Mouse (Mus musculus): ENCODE measurements around the gene Ifitm7.
"Not testable (repeated sequence)": the region's sequence is repeated elsewhere in the genome, so short reads cannot be mapped to it uniquely, and the experiment has no call there.

The Ifitm7 gene

GRCm38 (mm10) chr16:13977026-13977425, 9.7 kb downstream of the Ifitm7 start:
- not testable (repeated sequence) for DNase-seq (ENCODE audit: low spot score)

- DNase-seq (ENCODE audit: low spot score): not testable (repeated sequence)
Measured at GRCm38 (mm10) chr16:13976358-13976896, 10.3 kb downstream of the Ifitm7 start.

DNA sequence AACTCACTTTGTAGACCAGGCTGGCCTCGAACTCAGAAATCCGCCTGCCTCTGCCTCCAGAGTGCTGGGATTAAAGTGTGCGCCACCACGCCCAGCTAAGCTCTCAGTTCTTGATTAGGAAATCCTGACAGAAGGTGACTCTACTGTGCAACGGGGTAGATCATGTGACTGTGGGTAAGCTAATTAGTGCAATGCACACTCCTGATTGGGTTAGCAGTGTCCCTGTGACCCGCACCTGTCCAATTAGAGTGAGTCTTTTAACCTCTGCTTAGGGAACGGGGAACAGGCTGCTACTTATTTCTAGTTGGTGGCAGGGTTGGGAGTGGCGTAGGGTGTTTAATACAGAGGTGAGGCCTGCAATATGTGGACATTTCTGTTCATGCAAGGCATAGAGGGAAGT, 14.6 kb downstream of the Ifitm7 start:
- DNase-seq (ENCODE audit: low spot score): no peak

DNA sequence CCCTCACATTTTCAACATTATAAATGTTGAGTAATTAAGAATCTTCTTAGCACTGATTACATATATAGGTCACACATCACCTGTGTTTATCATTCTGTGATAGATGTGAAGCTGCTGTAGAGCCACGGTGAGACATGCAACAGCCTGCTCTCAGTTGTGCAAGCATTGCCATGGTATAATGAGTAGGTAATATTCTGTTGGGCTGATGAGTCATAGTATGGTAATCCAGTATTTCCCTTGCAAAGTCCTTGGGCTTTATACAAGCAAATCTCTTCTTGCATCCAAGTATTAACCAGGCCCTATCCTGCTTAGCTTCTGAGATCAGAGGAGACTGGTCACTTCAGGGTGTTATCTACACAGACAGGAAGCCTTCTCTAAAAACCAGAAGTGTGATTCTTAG, 17.6 kb downstream of the Ifitm7 start:
- DNase-seq (ENCODE audit: low spot score): no peak

GRCm38 (mm10) chr16:13962053-13962452, 24.6 kb downstream of the Ifitm7 start:
- DNase-seq (ENCODE audit: low spot score): no peak

DNA sequence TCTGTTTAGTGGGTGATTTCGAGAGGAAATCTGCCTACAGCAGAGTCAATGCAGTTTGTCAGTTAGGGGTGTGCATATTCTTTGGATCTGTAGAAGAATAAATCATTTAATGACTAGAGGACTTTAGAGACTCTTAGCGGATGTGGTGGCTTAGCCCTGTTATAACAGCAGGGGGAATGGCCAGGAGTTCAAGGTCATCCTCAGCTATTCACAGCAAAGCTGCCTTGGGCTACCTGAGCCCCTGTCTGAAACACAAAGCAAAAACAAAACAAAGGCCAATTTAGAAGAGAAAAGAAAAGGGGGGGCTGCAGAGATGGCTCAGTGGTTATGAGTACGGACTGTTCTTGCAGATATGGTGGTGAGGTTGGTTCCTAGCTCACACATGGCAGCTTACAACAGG, 35.4 kb downstream of the Ifitm7 start:
- no peak for DNase-seq (ENCODE audit: low spot score)

DNA sequence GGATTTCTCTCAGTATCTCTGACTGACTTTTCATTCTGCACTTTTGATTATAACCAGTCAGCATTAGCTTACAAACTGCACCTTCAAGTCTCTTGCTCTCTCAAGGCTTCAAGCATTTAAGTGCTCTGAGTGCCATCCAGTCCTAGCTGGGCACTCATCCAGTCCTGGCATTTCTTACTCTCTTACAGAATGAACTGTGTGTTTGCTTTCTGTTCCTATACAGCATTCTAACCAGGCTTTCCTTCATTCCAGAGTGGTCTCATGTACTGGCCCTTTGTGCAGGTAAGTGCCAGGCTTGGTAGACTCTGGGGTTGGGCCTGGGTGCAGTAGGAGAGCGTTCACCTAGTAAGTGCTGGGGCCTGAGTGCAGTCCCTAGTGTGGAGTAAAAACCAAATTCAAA, 40.4 kb downstream of the Ifitm7 start:
- DNase-seq (ENCODE audit: low spot score): no peak

GRCm38 (mm10) chr16:13945153-13945552, 41.5 kb downstream of the Ifitm7 start:
- DNase-seq (ENCODE audit: low spot score): no peak

GRCm38 (mm10) chr16:13944752-13945151, 41.9 kb downstream of the Ifitm7 start:
- DNase-seq (ENCODE audit: low spot score): no peak

- no peak for DNase-seq (ENCODE audit: low spot score)
Measured at GRCm38 (mm10) chr16:13944178-13944577, 42.5 kb downstream of the Ifitm7 start.

DNA sequence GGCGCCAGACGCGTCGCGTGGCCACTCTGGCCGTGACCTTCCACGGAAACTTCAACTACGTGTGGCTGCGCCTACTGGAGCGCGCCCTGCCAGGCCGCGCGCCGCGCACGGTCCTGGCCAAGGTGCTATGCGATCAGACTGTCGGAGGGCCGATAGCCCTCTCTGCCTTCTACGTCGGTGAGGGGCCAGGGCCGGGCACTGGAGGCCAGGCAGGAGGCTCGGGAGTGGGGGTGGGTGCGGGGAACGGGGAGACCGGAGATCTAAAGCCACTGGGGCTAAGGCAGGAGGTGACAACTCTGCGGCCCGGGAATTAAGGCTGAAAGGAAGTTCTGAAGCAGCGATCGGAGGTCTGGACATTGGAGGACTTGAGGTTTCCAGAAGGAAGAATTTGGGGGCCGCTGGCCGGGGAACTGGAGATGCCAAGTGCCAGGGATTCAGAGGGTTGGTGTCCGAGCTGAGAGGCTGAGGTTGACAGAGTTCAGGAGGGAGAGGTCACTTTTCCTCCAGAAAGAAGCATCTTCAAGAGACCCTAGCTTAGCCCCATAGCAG, 45.8 kb downstream of the Ifitm7 start:
- DNase-seq (ENCODE audit: low spot score): no peak

DNA sequence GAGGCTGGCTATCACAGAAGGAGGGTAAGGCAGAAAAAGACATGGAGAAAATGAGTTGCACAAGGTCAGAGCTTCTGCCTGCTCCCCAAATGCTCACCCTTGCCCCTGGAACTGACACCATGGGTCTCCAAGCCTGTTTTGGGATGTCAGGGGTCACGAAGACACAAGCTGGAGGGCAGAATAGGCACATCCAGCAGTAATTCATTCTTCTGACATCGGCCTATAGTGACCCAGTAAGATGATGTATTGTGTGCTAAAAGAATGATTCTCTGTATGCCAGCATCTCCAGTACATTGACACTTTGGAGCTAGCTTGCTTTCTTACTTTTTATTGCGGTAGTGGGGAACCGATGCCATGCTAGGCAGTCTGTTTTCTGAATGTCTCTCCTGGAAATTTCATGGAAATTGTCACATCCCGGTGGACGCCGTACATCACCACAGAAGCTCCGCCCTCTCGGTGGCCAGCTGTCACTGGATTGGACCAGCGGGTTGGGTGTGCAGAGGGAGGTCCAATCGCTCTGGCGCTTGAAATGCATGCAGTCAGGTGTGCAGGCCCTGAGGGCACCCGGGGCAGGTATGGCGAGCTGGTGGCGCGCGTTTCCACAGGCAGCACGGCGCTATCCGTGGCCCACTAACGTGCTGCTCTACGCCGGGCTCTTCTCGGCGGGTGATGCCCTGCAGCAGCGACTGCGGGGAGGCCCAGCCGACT, 46.4 kb downstream of the Ifitm7 start:
- peak; percentile 7 for DNase-seq (ENCODE audit: low spot score)
